Mouse (Mus musculus) lung, postnatal 14 days (tissue): ENCODE measurements around the gene Fat4.

Experiments
- DNase-seq: peaks from one replicate; pipeline ENCODE4 v3.0.0; 2021

The Fat4 gene

GRCm38 (mm10) chr3:38907676-38908425, 21.1 kb downstream of the Fat4 start:
- DNase-seq, result no peak

DNA sequence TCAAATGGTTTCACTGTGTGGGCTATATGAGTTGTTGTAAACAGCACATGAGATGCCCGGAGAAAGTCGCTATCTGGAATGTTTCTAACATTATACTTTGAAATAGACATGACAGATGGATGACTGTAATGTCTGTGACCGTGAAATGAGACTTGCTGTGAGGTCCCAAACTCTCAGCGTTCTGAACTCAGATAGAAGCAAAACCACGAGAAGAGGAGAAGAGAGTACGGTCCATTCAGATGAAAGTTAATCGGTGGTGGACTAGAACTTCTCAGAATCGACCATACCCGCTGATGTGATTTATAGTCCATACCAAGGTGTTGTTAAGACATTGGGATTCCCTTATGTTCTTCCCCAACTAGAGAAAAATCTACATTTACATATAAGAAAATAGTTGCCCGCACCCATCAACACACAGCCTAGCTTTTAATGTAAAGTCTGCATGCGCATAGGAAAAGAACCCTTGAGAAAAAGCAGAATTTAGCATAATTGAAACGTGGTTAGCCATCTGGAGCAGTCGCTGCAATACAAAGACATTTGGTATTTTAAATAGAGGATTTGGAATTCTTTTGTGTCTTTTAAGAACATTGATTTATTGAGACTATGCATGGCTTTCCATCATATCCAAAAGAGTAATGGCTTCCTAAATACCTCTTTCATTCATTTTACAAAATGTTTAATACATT, 21.8 kb downstream of the Fat4 start:
- no peak for DNase-seq

GRCm38 (mm10) chr3:38912768-38913487, 26.2 kb downstream of the Fat4 start:
- no peak for DNase-seq

DNA sequence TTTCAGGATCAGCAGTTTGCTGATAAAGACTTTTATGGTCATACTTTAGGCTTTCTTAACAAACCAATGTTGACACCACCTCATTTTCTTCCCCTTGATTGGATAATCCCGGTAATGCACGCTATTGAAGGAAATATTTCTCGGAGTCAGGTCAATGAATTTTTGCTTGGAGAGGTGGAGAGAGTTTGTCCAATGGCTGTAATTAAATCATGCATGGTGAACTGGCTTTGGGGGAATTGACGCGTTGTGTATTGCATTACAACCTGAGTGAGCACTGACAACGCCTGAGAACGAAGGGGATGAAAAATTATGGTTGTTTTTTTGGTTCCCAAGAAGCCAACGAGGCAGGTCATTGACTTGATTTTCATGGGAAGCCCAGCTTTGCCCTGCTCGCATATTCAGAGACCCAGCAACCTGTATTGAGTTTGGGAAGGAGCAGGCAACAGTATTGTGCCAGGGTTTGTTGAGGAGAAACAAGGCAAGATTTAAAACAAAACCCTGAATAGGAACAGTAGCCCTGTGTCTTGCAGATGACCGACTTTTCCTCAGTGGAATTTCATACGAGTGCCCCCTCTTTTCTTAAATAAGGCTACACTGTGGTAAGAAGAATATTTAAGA, 26.9 kb downstream of the Fat4 start:
- no peak for DNase-seq

GRCm38 (mm10) chr3:38918926-38919325, 32.2 kb downstream of the Fat4 start:
- DNase-seq, result no peak

DNA sequence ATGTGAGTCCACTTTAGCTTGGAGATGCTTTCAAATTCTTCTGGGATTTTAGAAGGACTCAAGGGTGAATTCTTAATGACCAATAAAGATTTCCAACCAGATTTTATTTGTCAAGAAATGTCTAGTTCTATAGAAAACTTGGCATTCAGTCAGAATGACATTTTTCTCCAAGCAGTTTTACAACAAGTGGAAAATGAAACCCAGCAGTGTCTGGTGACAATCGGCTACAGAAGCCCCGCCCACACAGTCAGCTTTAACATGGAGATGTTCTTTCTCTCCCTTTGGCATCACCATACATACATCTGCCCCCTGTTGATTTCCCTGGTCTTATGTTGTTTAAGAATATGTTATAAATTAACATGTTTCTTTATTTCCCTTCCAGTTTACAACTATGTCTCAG, 34.3 kb downstream of the Fat4 start:
- no peak for DNase-seq

DNA sequence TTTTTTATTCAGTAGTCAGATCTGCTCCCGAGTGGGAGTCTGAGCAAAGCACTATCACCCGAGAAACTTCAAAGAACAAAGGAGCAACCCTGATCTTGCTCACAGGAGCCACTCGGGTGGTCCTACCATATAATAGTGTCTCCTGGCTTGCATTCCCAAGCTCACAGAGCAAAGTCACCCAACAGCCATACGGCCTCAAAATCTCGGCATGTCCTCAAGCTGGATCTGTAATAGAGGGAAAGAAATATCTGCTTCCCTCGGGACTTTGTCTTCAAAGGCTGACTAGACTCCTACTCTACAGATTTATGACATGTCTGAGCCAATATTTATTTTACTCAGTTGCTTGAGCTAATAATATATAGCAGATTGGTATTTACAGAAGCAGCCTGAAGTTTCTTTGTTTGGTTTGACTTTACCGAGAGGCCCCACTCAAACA, 36.5 kb downstream of the Fat4 start:
- DNase-seq, result no peak

- no peak for DNase-seq
Observed at GRCm38 (mm10) chr3:38928076-38928686, 41.4 kb downstream of the Fat4 start.

GRCm38 (mm10) chr3:38928751-38929150, 42.0 kb downstream of the Fat4 start:
- no peak for DNase-seq

DNA sequence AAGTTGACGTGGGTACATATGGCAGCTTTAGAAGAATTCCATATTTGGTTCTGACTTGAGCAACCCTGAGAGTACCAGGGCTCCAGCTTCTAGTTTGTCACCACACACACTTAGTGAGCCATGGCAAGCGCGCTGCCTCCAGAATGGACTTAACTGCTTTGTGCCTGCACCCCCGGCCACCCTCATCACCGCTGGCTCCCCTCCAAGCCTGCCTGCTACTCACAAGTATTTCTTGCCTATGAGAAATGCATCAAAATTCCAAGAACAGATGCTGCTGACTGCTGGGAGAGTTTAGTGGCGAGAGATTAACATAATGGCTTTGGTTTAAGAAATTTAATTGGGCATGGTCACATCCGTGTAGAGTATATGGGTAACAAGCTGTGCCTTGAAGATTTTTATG, 48.0 kb downstream of the Fat4 start:
- no peak for DNase-seq

- DNase-seq, result peak; percentile 5
Observed at GRCm38 (mm10) chr3:38936485-38936884, 49.7 kb downstream of the Fat4 start.

DNA sequence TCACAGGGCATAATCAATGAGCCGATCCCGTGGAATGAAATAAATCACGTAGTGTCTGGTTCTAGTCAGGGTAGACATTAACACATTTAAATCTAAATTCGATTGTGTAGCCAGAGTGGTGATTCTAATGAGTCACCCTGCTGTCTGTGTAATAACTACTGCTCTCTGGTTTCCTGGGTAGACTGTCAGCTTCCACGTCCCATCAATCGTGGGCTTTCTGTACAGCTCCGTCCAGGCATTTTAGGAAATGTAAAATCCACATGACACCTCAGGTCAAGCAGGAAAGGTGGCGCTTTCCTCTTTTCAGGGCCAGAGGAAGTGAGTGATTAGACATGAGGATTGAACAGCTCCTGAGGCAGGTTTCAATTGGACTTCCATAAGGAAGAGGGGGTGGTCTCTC, 50.4 kb downstream of the Fat4 start:
- DNase-seq, result no peak

- no peak for DNase-seq
Observed at GRCm38 (mm10) chr3:38938136-38938535, 51.4 kb downstream of the Fat4 start.

DNA sequence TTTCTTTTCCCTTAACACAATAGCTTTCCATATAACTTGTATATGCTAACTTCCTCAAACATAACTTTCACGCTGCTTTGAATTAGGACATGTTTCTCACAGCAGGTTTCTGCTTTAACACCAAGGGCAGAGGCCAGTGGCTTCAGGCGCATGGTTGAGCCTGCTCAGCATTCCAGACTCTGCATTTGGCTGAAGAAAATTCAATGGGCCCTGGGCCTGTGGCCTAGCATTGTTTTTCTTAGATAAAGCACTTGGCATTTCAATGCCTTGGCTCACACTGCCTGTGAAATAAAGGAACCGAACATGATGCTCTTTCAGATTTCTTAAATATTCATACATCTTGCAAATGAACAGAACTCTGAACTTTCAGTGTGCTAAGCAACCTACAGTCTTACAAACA, 52.8 kb downstream of the Fat4 start:
- peak; percentile 19 for DNase-seq

DNA sequence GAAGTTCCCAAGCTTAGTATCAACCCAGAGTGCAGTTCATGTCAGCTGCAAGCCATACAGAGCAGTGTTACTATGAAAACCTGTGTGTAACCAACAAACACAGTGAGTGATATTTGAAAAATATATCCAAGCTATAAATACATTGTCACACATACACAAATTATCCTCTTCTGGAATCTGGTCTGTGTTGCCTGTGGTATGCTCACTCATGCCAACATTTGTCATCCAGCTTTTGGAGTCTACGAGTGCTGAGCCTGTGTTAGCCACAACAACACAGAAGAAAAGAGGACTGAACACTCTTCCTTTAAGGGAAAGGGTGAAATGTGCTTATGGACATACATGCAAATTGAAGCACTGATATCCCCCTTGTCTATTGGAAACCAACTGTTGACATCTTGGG, 53.6 kb downstream of the Fat4 start:
- DNase-seq, result no peak

- DNase-seq, result no peak
Observed at GRCm38 (mm10) chr3:38945157-38945556, 58.4 kb downstream of the Fat4 start.

DNA sequence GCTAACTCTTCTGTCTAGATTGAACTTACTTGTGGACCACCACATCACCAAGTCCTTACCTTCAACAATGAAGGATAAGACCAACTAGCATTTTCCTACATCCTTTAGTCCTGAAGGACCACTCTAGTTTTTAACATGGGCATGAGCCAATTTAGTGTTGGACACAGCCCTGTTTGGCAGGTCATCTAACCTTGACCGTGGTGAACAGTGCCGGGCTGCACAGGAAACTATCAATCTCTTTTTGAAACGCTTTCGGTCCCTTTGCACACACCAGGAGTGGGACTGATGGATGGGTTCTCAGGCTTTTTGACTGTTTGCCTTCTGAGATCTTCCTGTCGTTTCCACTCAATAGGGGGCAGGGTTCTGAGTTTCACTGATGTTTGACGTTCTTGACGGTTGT, 61.0 kb downstream of the Fat4 start:
- DNase-seq, result no peak

DNA sequence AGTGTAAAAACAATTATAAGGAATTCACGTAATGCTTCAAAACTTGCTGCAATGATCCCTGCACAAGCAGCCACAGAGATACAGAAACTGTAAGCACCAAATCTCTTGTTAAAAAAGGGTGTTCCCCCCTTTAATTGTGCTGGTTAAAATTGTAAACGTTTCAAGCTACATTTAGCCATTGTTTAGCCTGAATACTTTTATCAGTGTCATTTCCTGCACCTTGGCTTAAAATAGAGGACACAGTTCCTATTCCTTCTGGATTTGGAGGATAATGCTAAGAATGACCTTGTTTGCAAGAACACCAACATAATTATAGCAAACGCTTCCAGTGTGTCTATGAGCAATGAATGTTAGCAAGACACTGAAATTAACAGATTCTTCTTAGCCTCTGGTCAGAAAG, 65.9 kb downstream of the Fat4 start:
- DNase-seq, result no peak

- no peak for DNase-seq
Observed at GRCm38 (mm10) chr3:38954196-38954595, 67.5 kb downstream of the Fat4 start.

GRCm38 (mm10) chr3:38956012-38956648, 69.4 kb downstream of the Fat4 start:
- no peak for DNase-seq

GRCm38 (mm10) chr3:38957186-38957585, 70.4 kb downstream of the Fat4 start:
- DNase-seq, result no peak

DNA sequence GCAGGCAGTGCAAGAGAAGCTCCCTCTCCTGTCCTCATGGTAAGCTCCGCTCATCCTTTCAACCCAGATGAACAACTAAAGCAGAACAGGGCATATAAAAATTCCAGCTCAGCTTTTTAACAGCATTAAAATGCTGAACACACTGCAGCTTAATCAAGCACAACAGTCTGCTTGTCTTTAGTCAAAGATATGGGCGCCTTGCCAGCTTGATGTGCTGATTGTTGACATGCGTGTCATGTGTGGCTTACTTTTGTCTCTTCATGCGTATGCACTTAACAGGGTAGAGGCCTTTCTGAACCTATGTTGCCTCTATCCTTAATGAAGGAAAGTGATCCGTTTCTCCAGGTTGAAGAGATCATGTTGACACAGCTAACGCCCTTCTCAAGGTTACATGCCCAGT, 75.6 kb downstream of the Fat4 start:
- DNase-seq, result peak; percentile 5

- DNase-seq, result no peak
Observed at GRCm38 (mm10) chr3:38967480-38967879, 80.7 kb downstream of the Fat4 start.
